Mouse (Mus musculus): ENCODE results near the gene Lrrc17. TPM values are rescaled to one million over a fixed set of nuclear protein-coding genes. Genes with fewer than 3 reads are reported as not detected.

Gene Lrrc17
- polyA plus RNA-seq, 1 experiment from 2014 or later, result 61.1 TPM

DNA sequence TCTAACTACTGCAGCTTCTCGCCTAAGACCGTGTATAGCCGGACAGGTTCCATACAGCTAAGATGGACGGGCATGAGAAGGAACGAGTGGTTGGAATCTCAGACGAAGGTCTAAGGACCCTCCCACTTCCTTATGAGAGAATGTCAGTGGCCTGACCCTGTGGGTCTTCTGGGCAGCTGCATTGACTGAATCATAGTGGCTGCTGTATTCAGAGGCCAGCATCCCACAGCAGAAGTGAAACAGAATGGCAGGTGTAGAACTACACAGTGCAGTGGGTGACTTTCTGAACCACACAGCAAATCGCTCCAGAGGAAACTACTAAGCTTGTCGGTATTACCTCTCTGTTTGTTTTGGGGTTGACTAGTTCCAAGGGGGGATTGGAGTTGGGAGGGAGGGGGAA lies 38.2 kb upstream of the Lrrc17 start:
- WGBS, result 69% methylated on average over 8 of the region's 8 CpGs

DNA sequence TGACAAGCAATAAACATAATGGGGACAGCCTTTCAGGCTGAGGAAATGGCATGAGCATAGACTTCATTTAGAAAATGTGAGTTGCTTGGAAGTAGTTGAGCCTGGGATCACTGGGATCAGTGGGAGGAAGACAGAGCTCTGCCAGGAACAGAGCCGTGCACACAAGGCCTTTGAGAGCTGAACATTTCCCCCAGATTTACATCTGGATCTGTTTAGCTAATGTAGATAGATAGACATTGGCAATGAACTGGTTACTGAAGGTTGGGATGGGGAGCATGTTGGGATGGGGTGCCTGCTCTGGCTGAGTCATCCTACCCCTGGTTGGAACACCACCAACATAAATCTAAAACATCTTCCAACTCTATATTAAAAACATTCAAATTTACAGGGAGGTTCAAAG lies 36.5 kb upstream of the Lrrc17 start:
- H3K9ac ChIP-seq (ENCODE audit: low read length), result no peak overlapping the region
- no peak for ATAC-seq (ENCODE audit: low read depth)
- no peaks in the 10 kb centered on the region for H3K9me3 ChIP-seq (ENCODE audit: control insufficient read depth, low read length)
- no peak overlapping the region for H3K4me3 ChIP-seq (ENCODE audit: low read length)
- no peaks in the 10 kb centered on the region for H3K4me1 ChIP-seq (replicated peaks; ENCODE audit: control insufficient read depth, insufficient read depth, low read length)
- no peak overlapping the region for H3K27ac ChIP-seq (ENCODE audit: low read length)
- 64% methylated on average over 1 of the region's 1 CpGs for WGBS
- H3K4me2 ChIP-seq (ENCODE audit: low read depth, low read length), result no peak overlapping the region
- H3K27me3 ChIP-seq (ENCODE audit: control insufficient read depth, insufficient read depth, low read depth, low read length), result no peaks in the 10 kb centered on the region
- H3K36me3 ChIP-seq (ENCODE audit: control insufficient read depth, insufficient read depth, low read length), result no peaks in the 10 kb centered on the region

More for the DNA sequence above, 38.2 kb upstream of the Lrrc17 start:
- H3K27me3 ChIP-seq (ENCODE audit: control insufficient read depth, insufficient read depth, low read depth, low read length), result no peaks in the 10 kb centered on the region
- no peaks in the 10 kb centered on the region for H3K9me3 ChIP-seq (ENCODE audit: control insufficient read depth, low read length)
- H3K9ac ChIP-seq (ENCODE audit: low read length), result no peak overlapping the region
- no peak overlapping the region for H3K4me3 ChIP-seq (ENCODE audit: low read length)
- no peak for ATAC-seq (ENCODE audit: low read depth)
- peaks cover 1% of the 10 kb centered on the region; the same call in 1 of the 2 replicates for H3K4me1 ChIP-seq (replicated peaks; ENCODE audit: control insufficient read depth, insufficient read depth, low read length)
- H3K4me2 ChIP-seq (ENCODE audit: low read depth, low read length), result no peak overlapping the region
- H3K27ac ChIP-seq (ENCODE audit: low read length), result no peak overlapping the region
- H3K36me3 ChIP-seq (ENCODE audit: control insufficient read depth, insufficient read depth, low read length), result no peaks in the 10 kb centered on the region

GRCm38 (mm10) chr5:21509801-21510200 lies 33.6 kb upstream of the Lrrc17 start:
- no peak overlapping the region for H3K9ac ChIP-seq (ENCODE audit: low read length)
- no peak for ATAC-seq (ENCODE audit: low read depth)
- WGBS, result 71% methylated on average over 4 of the region's 4 CpGs

DNA sequence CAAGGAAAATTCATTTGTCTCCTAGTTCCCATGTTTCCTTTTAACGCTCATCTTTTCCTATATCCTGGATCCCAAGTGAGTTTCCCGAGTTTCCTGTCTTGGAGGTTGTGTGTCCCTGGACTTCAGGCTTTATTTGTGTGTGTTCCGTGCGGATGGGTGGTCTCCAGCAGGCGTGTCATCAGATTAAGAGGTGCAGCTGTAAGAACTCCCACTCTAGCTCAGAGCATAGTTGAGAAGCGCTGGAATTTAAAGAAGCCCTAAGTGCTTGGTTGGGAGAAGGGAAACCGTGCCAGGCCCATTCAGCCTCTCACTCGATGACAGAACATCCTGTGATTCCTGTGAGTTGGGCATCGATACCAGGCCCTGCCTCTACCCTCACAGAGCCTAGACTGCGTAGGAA lies 30.0 kb upstream of the Lrrc17 start:
- H3K4me2 ChIP-seq (ENCODE audit: low read depth, low read length), result no peak overlapping the region
- peak; percentile 28; the same call in 1 of the 2 replicates for ATAC-seq (ENCODE audit: low read depth)
- no peaks in the 10 kb centered on the region for H3K27me3 ChIP-seq (ENCODE audit: control insufficient read depth, insufficient read depth, low read depth, low read length)
- WGBS, result 39% methylated on average over 10 of the region's 10 CpGs
- H3K9me3 ChIP-seq (ENCODE audit: control insufficient read depth, low read length), result no peaks in the 10 kb centered on the region
- H3K4me3 ChIP-seq (ENCODE audit: low read length), result no peak overlapping the region
- H3K4me1 ChIP-seq (replicated peaks; ENCODE audit: control insufficient read depth, insufficient read depth, low read length), result peaks cover 2% of the 10 kb centered on the region; the same call in 1 of the 2 replicates
- H3K9ac ChIP-seq (ENCODE audit: low read length), result no peak overlapping the region
- H3K36me3 ChIP-seq (ENCODE audit: control insufficient read depth, insufficient read depth, low read length), result no peaks in the 10 kb centered on the region
- no peak overlapping the region for H3K27ac ChIP-seq (ENCODE audit: low read length)

More at GRCm38 (mm10) chr5:21509801-21510200, 33.6 kb upstream of the Lrrc17 start:
- H3K9me3 ChIP-seq (ENCODE audit: control insufficient read depth, low read length), result no peaks in the 10 kb centered on the region
- no peaks in the 10 kb centered on the region for H3K27me3 ChIP-seq (ENCODE audit: control insufficient read depth, insufficient read depth, low read depth, low read length)
- H3K4me2 ChIP-seq (ENCODE audit: low read depth, low read length), result no peak overlapping the region
- H3K36me3 ChIP-seq (ENCODE audit: control insufficient read depth, insufficient read depth, low read length), result no peaks in the 10 kb centered on the region
- H3K4me3 ChIP-seq (ENCODE audit: low read length), result no peak overlapping the region
- H3K27ac ChIP-seq (ENCODE audit: low read length), result no peak overlapping the region
- H3K4me1 ChIP-seq (replicated peaks; ENCODE audit: control insufficient read depth, insufficient read depth, low read length), result peaks cover 2% of the 10 kb centered on the region; the same call in 1 of the 2 replicates

DNA sequence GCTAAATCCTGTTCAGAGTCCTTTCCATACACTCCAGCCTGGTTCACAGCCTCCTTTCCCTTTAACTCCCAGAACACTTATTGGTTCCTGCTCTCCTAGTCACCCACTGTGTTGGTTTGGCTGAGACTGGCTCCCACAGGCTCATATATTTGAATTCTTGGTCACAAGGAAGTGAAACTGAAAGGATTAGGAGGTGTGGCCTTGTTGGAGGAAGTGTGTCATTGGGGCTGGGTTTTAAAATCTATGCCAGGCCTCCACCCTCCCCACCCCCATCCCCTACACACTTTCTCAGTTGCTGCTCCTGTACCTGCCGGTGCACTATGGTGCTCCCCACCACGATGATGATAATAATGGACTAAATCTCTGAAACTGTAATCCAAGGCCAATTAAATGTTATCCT lies 25.8 kb upstream of the Lrrc17 start:
- Histone ChIP-seq H3K4me2 (ENCODE audit: low read depth, low read length) (no peak overlapping the region), H3K9me3 (ENCODE audit: control insufficient read depth, low read length) (no peaks in the 10 kb centered on the region), H3K27me3 (ENCODE audit: control insufficient read depth, insufficient read depth, low read depth, low read length) (no peaks in the 10 kb centered on the region), H3K36me3 (ENCODE audit: control insufficient read depth, insufficient read depth, low read length) (no peaks in the 10 kb centered on the region), H3K4me3 (ENCODE audit: low read length) (no peak overlapping the region), H3K9ac (ENCODE audit: low read length) (no peak overlapping the region), H3K27ac (ENCODE audit: low read length) (no peak overlapping the region), H3K4me1 (replicated peaks; ENCODE audit: control insufficient read depth, insufficient read depth, low read length) (peaks cover 2% of the 10 kb centered on the region; the same call in 1 of the 2 replicates)
- 92% methylated on average over 2 of the region's 2 CpGs for WGBS
- no peak for ATAC-seq (ENCODE audit: low read depth)

GRCm38 (mm10) chr5:21518207-21518606 lies 25.2 kb upstream of the Lrrc17 start:
- no peak for ATAC-seq (ENCODE audit: low read depth)
- WGBS, result 78% methylated on average over 4 of the region's 4 CpGs
- Histone ChIP-seq H3K27ac (ENCODE audit: low read length) (no peak overlapping the region), H3K4me1 (replicated peaks; ENCODE audit: control insufficient read depth, insufficient read depth, low read length) (no peaks in the 10 kb centered on the region; the same call in 1 of the 2 replicates), H3K4me3 (ENCODE audit: low read length) (no peak overlapping the region), H3K9ac (ENCODE audit: low read length) (no peak overlapping the region), H3K4me2 (ENCODE audit: low read depth, low read length) (no peak overlapping the region), H3K27me3 (ENCODE audit: control insufficient read depth, insufficient read depth, low read depth, low read length) (no peaks in the 10 kb centered on the region), H3K36me3 (ENCODE audit: control insufficient read depth, insufficient read depth, low read length) (no peaks in the 10 kb centered on the region), H3K9me3 (ENCODE audit: control insufficient read depth, low read length) (no peaks in the 10 kb centered on the region)

- Histone ChIP-seq H3K27me3 (ENCODE audit: control insufficient read depth, insufficient read depth, low read depth, low read length) (no peaks in the 10 kb centered on the region), H3K27ac (ENCODE audit: low read length) (no peak overlapping the region), H3K9me3 (ENCODE audit: control insufficient read depth, low read length) (no peaks in the 10 kb centered on the region), H3K36me3 (ENCODE audit: control insufficient read depth, insufficient read depth, low read length) (no peaks in the 10 kb centered on the region), H3K4me1 (replicated peaks; ENCODE audit: control insufficient read depth, insufficient read depth, low read length) (no peaks in the 10 kb centered on the region), H3K9ac (ENCODE audit: low read length) (no peak overlapping the region), H3K4me3 (ENCODE audit: low read length) (no peak overlapping the region), H3K4me2 (ENCODE audit: low read depth, low read length) (no peak overlapping the region)
- WGBS, result 74% methylated on average over 3 of the region's 3 CpGs
- no peak for ATAC-seq (ENCODE audit: low read depth)
Observed at GRCm38 (mm10) chr5:21519166-21519565, 24.2 kb upstream of the Lrrc17 start.

DNA sequence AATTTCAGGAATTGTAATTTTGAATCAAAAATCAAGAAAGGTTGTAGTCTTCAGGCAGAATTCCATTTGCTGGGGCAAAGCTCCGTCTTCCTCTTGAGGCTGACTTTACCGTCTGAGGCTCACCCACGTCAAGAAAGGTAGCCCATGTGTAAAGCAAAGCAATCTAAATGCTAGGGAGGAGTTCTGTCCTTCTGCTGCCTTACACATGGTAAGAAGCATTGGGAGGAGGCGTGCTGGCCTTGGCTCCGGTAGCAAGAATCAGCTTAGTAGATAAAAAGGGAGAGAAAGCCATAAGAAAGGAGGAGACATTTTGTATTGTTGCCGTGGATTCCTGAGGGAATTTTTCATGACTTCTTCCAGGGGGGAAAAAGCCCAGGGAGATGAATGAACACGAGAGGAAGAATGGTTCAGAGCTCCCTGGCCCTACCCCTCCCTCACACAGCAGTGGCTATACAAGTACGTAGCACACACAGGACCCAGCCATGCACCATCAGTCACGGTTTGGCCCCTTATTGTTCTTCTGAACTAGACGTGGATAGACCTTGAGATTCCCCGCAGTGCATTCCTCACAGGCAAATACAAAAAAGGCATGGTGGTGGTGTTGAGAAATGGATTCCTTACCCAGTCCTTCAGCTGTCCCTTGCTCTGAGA lies 16.4 kb upstream of the Lrrc17 start:
- H3K4me3 ChIP-seq (ENCODE audit: low read length), result no peak overlapping the region
- H3K4me2 ChIP-seq (ENCODE audit: low read depth, low read length), result no peak overlapping the region; the same call in 1 of the 2 replicates
- H3K27me3 ChIP-seq (ENCODE audit: control insufficient read depth, insufficient read depth, low read depth, low read length), result no peaks in the 10 kb centered on the region
- no peak overlapping the region for H3K9ac ChIP-seq (ENCODE audit: low read length)
- no peaks in the 10 kb centered on the region for H3K36me3 ChIP-seq (ENCODE audit: control insufficient read depth, insufficient read depth, low read length)
- no peaks in the 10 kb centered on the region for H3K9me3 ChIP-seq (ENCODE audit: control insufficient read depth, low read length)
- no peak for ATAC-seq (ENCODE audit: low read depth)
- 56% methylated on average over 11 of the region's 11 CpGs for WGBS
- H3K27ac ChIP-seq (ENCODE audit: low read length), result peak overlapping the region; percentile 78
- H3K4me1 ChIP-seq (replicated peaks; ENCODE audit: control insufficient read depth, insufficient read depth, low read length), result peaks cover 4% of the 10 kb centered on the region; the same call in 1 of the 2 replicates

DNA sequence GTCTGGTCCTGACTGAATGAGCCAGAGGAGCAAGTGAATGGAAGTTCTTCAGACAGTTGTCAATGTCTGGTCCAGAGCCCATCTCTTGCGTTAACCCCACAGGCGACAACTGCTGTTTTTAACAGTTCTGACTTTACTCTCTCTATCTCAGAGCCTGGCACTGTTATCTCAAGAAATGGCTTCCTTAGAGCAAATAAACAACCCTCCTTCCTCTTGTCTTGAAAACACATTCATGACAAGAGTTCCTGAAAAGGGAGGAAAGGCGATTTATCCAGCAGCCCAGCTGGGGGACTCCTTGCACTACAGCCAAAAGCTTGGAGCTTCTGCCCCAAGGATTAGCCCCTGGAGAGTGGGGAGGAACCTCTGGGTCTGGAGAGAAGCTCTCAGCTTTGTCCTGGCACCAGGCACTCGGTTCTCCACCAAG lies 15.9 kb upstream of the Lrrc17 start:
- H3K27ac ChIP-seq (ENCODE audit: low read length), result peak overlapping the region; percentile 78
- no peaks in the 10 kb centered on the region for H3K27me3 ChIP-seq (ENCODE audit: control insufficient read depth, insufficient read depth, low read depth, low read length)
- no peaks in the 10 kb centered on the region for H3K36me3 ChIP-seq (ENCODE audit: control insufficient read depth, insufficient read depth, low read length)
- peak overlapping the region; percentile 19; the same call in 1 of the 2 replicates for H3K4me2 ChIP-seq (ENCODE audit: low read depth, low read length)
- H3K4me1 ChIP-seq (replicated peaks; ENCODE audit: control insufficient read depth, insufficient read depth, low read length), result peaks cover 4% of the 10 kb centered on the region; the same call in 1 of the 2 replicates
- H3K4me3 ChIP-seq (ENCODE audit: low read length), result no peak overlapping the region
- no peak overlapping the region for H3K9ac ChIP-seq (ENCODE audit: low read length)
- 30% methylated on average over 4 of the region's 4 CpGs for WGBS
- no peaks in the 10 kb centered on the region for H3K9me3 ChIP-seq (ENCODE audit: control insufficient read depth, low read length)
- ATAC-seq (ENCODE audit: low read depth), result peak; percentile 87

Data from lung, embryonic 16.5 days (tissue).